Mouse (Mus musculus) T-cell, adult 66 days (primary cell): Measurements from ENCODE around the gene Mink1. TPM values are rescaled to one million over a fixed set of nuclear protein-coding genes. Genes with fewer than 3 reads are reported as not detected.

ENCODE experiments used
- total RNA-seq, 2 experiments: library from RNA; stranded (reverse); gene quantifications; 3 replicates in 1 of 2; 4 replicates in 1 of 2; pipeline ENCODE4 v1.2.4; 2023

Mink1 gene
- 100 to 1,000 TPM; 172 to 178 TPM for total RNA-seq

GRCm38 (mm10) chr11:70562287-70562994, at the start of gene Mink1:
Gene Mink1 (plus strand): TSS chr11:70562881.

GRCm38 (mm10) chr11:70514288-70514687, 48.4 kb upstream of the Mink1 start, which contains the start of gene Vmo1:
Gene Vmo1 (minus strand): TSS chr11:70514616.

GRCm38 (mm10) chr11:70518923-70519322, 43.8 kb upstream of the Mink1 start, which contains the start of gene Gltpd2:
Gene Gltpd2 (plus strand): TSS chr11:70519196.

GRCm38 (mm10) chr11:70525184-70525678, 37.5 kb upstream of the Mink1 start, which contains the start of gene Psmb6:
Gene Psmb6 (plus strand): TSS chr11:70525367.

GRCm38 (mm10) chr11:70532839-70533238, 29.8 kb upstream of the Mink1 start, which contains the start of gene Gm40193:
Gene Gm40193 (minus strand): TSS chr11:70532939.

GRCm38 (mm10) chr11:70539877-70540587, 22.6 kb upstream of the Mink1 start, which contains the start of gene Pld2:
Gene Pld2 (plus strand): TSS chr11:70540064.

GRCm38 (mm10) chr11:70615516-70616093, 52.9 kb downstream of the Mink1 start, which contains the start of gene 4930544D05Rik:
Gene 4930544D05Rik (plus strand): TSS chr11:70615848.

GRCm38 (mm10) chr11:70619101-70619500, 56.4 kb downstream of the Mink1 start, which contains the start of gene Chrne:
Gene Chrne (minus strand): TSS chr11:70619216.

GRCm38 (mm10) chr11:70638714-70639278, 76.1 kb downstream of the Mink1 start, which contains the start of gene Gp1ba:
Gene Gp1ba (plus strand): TSS chr11:70639122.

GRCm38 (mm10) chr11:70646691-70647650, 84.3 kb downstream of the Mink1 start, which contains the start of the genes Rnf167 and Slc25a11:
Gene Rnf167 (plus strand): TSS chr11:70647235.
Gene Slc25a11 (minus strand): TSS chr11:70647479.

GRCm38 (mm10) chr11:70654198-70654922, 91.7 kb downstream of the Mink1 start, which contains the start of gene Pfn1:
Gene Pfn1 (minus strand): TSS chr11:70654644.

GRCm38 (mm10) chr11:70656964-70657363, 94.3 kb downstream of the Mink1 start, which contains the start of gene Eno3:
Gene Eno3 (plus strand): TSS chr11:70657202.

Other genes starting within 250 kb of the Mink1 start
- gene Alox12e, start 240.3 kb upstream of the Mink1 start, total RNA-seq: not detected
- not detected for gene Alox15, start 210.8 kb upstream of the Mink1 start, total RNA-seq
- 10 to 100 TPM; 25.7 to 30.0 TPM for gene Pelp1, start 152.8 kb upstream of the Mink1 start, total RNA-seq
- 100 to 1,000 TPM; 318 to 334 TPM for gene Arrb2, start 130.2 kb upstream of the Mink1 start, total RNA-seq
- gene Med11, start 111.0 kb upstream of the Mink1 start, total RNA-seq: 10 to 100 TPM; 40.1 to 41.8 TPM
- gene Zmynd15, start 103.4 kb upstream of the Mink1 start, total RNA-seq: 1 to 10 TPM in 1 of 2 experiments, under 1 TPM in 1; 0.71 to 1.6 TPM
- gene Cxcl16, start 102.9 kb upstream of the Mink1 start, total RNA-seq: under 1 TPM in 1 of 2 experiments, not detected in 1; 0.76 TPM
- gene Tm4sf5, start 57.6 kb upstream of the Mink1 start, total RNA-seq: not detected
- gene Vmo1, start 48.3 kb upstream of the Mink1 start, total RNA-seq: not detected
- not detected for gene Gltpd2, start 43.7 kb upstream of the Mink1 start, total RNA-seq
- 100 to 1,000 TPM; 130 to 135 TPM for gene Psmb6, start 37.5 kb upstream of the Mink1 start, total RNA-seq
- gene Gm40193, start 29.9 kb upstream of the Mink1 start, total RNA-seq: not detected
- gene Pld2, start 22.8 kb upstream of the Mink1 start, total RNA-seq: 1 to 10 TPM; 4.8 to 5.4 TPM
- gene 4930544D05Rik, start 53.0 kb downstream of the Mink1 start, total RNA-seq: 1 to 10 TPM; 2.6 to 3.3 TPM
- gene Chrne, start 56.3 kb downstream of the Mink1 start, total RNA-seq: 1 to 10 TPM; 3.3 to 4.4 TPM
- not detected for gene Gp1ba, start 76.2 kb downstream of the Mink1 start, total RNA-seq
- 100 to 1,000 TPM; 234 to 250 TPM for gene Rnf167, start 84.4 kb downstream of the Mink1 start, total RNA-seq
- 10 to 100 TPM; 64.3 to 67.8 TPM for gene Slc25a11, start 84.6 kb downstream of the Mink1 start, total RNA-seq
- gene Pfn1, start 91.8 kb downstream of the Mink1 start, total RNA-seq: 1,000 to 10,000 TPM; 1,694 to 1,755 TPM
- 10 to 100 TPM; 30.7 to 31.4 TPM for gene Eno3, start 94.3 kb downstream of the Mink1 start, total RNA-seq
- 10 to 100 TPM; 32.6 to 35.8 TPM for gene Spag7, start 106.5 kb downstream of the Mink1 start, total RNA-seq
- 10 to 100 TPM; 43.9 to 48.0 TPM for gene Camta2, start 125.2 kb downstream of the Mink1 start, total RNA-seq
- under 1 TPM; 0.47 to 0.53 TPM for gene Inca1, start 137.3 kb downstream of the Mink1 start, total RNA-seq
- 10 to 100 TPM; 29.5 to 33.2 TPM for gene Kif1c, start 137.7 kb downstream of the Mink1 start, total RNA-seq
- gene Zfp3, start 201.3 kb downstream of the Mink1 start, total RNA-seq: 1 to 10 TPM; 3.3 to 4.7 TPM
- gene Scimp, start 249.7 kb downstream of the Mink1 start, total RNA-seq: not detected